Mouse (Mus musculus): ENCODE measurements at regions not wholly inside any gene's neighbourhood (a gene's known extent, or its start where the extent isn't known, plus 50 kb on each side); places are given as distances from the start of the nearest gene placed in this dataset.

- intact Hi-C loops (cut with DNase I) = no loop called here
These were observed 172.5 kb downstream of the Msrb3 start for GRCm38 (mm10) chr10:120726369-120726768.

GRCm38 (mm10) chr10:120721956-120722532, 176.9 kb downstream of the Msrb3 start:
- intact Hi-C loops (cut with DNase I) = no loop called here

DNA sequence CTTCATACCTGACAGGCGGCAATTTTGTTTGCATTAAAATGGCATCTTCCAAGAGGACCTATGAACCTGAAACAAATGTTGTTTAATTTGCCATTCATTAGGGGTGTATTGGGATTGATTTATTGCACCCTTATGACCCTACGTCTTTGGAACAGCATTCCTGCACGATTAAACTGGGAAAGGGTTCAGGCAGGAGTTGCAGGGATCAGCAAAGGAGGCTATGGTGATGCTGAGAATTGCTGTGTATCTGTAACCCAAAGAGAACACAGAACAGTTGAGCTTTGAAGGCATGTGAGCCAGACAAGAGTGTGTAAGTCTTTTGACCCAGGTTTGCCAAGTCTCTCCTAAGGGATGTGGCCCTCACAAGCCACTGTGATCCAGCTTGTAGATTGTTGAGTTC, 177.9 kb downstream of the Msrb3 start:
- intact Hi-C loops (cut with DNase I) = no loop called here

GRCm38 (mm10) chr10:120720061-120720460, 178.8 kb downstream of the Msrb3 start:
- intact Hi-C loops (cut with DNase I) = no loop called here

- intact Hi-C loops (cut with DNase I) = no loop called here
These were observed 181.7 kb downstream of the Msrb3 start for GRCm38 (mm10) chr10:120717159-120717567.

DNA sequence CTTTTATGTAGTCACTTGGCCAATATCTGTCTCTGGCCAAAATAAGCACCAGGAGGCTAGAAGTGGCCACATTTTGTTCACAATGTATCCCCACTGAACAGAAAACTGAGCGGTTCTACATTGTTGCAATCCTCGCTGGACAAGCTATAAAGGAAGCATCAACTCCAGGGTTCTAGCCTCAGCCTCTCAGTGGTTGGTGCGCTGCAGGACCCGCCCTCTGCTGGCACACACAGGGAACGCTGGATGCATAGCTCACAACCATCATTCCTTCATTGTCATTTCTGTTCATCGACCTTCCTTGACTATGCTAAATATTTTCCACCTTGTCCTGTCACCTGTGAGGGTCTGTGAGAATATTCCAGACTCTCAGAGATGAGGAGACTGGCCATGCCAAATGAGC, 182.5 kb downstream of the Msrb3 start:
- intact Hi-C loops (cut with DNase I) = no loop called here

- intact Hi-C loops (cut with DNase I) = no loop called here
These were observed 190.8 kb downstream of the Msrb3 start for GRCm38 (mm10) chr10:120707771-120708750.

DNA sequence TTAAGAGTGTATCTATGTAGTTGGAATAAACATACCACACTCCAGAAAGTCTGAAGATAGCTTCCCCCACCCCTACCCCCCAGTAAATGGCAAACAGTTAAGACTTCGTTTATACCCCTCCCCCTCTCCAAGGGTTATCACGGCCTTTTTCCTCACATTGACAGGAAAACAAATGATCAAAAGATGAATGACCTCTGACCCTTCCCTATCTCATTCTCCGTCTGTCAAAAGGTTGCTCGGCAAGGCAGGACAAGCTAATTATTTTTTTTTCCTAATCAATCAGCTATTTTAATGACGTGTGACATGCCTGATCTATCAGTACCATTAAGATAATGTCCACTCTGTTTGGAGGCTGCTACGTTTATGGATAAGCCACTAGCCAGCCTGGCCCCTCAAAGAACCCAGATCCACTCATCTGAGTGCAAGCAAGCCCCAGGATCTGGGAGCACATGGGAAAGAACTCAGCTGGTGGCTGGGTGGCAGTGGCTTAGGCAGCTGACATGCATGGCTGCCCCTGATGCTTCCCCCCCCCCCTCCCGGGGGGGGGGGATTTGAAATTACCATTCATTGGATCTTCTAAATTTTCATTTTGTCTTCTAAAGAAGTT, 192.1 kb downstream of the Msrb3 start:
- intact Hi-C loops (cut with DNase I) = no loop called here

- intact Hi-C loops (cut with DNase I) = loop anchor here (2.0 kb wide), 2 partner anchors 115 to 397 kb away; no protein-coding TSS in a partner anchor
These were observed 197.1 kb downstream of the Msrb3 start for GRCm38 (mm10) chr10:120701833-120702232.

- intact Hi-C loops (cut with DNase I) = no loop called here
These were observed 201.5 kb downstream of the Msrb3 start for GRCm38 (mm10) chr10:120697275-120697856.

DNA sequence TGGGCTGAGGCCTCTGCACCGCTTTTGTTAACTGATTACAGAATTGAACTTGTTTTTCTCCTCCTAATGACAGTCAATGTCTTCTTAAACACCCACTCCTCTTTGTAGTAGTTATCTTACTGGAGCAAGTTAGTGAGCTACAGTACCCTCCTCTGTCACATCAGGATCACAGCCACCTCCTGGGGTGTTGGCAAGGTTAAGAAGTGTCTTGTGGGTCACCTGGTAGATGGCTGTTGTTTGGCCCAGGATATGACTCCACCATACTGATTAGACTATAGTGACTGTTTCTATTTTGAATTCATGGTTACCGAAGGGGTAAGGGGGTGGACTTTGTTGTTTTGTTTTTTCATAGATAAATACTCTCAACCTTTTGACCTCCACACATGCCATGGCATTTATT, 202.4 kb downstream of the Msrb3 start:
- intact Hi-C loops (cut with DNase I) = no loop called here

DNA sequence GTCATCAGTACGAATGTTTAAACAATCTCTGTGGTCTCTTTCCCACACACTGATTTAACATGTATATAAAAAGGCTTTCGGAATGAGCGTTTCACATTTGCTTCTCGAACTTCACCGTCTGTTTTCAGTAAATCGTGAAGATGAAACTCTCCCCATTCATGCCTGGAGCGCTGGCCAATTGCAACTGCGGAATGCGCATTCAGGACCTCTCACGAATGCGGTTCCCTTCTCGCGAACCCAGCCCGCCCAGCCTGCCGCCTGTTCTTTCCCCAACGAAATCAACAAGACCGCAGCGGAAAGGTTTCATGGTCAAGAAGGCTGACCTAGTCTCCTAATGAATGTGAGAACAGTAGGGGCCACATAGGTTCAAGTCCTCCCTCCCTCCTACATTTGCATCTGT, 204.4 kb downstream of the Msrb3 start:
- intact Hi-C loops (cut with DNase I) = no loop called here

GRCm38 (mm10) chr10:120691451-120691850, 207.4 kb downstream of the Msrb3 start:
- intact Hi-C loops (cut with DNase I) = no loop called here

- intact Hi-C loops (cut with DNase I) = no loop called here
These were observed 209.9 kb upstream of the Hmga2 start for GRCm38 (mm10) chr10:120686123-120686522.

- intact Hi-C loops (cut with DNase I) = no loop called here
These were observed 205.8 kb upstream of the Hmga2 start for GRCm38 (mm10) chr10:120682021-120682420.

GRCm38 (mm10) chr10:120679982-120680381, 203.7 kb upstream of the Hmga2 start:
- intact Hi-C loops (cut with DNase I) = no loop called here

DNA sequence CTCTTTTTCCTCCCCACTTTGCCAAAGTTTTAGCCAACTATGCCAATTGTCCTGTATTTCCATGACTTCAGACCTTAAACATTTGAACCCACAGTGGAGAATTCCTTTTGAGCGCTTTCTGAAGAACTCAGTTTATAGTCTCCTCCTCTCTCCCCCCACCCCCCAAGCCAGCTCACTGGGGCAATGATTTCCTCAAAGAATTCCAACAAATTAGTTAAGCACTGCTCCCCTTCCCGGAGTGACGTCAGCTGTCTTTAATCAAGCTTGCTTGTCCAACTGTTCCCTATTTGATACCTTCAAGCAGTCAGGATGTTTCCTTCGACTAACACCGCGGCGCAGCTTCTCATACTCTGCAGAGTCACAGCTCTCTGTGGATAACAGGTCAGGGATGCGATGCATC, 202.0 kb upstream of the Hmga2 start:
- intact Hi-C loops (cut with DNase I) = no loop called here

DNA sequence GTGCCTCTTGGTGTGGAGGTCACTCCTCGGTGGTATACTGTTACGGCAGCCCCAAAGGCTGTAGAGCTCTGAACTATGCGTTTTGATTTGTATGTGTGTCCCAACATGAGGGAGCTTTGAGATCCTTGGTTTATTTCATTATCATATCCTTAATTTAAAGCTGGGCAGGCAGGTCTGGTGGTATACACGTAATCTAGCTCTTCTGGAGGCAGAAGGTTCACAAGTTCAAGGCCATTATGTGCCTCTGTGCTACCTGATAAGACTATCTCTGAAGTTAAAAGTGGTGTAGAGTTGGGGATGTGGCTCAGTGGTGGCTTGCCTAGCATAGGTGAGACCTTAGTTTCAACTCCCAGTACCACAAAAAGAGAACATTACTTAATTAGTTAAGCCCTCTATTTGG, 199.1 kb upstream of the Hmga2 start:
- intact Hi-C loops (cut with DNase I) = no loop called here

- intact Hi-C loops (cut with DNase I) = no loop called here
These were observed 198.2 kb upstream of the Hmga2 start for GRCm38 (mm10) chr10:120674321-120675045.

DNA sequence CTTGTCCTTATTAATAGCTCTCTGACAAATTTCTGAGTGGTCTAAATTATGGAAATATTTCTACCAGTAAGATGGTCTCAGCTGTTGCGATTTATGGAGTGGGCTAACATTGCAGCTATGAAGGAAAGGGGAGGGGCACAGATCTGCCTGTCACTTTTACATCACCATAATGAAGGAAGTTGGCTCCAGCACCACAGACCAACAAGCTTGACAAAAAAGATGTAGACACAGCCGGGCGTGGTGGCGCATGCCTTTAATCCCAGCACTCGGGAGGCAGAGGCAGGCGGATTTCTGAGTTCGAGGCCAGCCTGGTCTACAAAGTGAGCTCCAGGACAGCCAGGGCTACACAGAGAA, 191.4 kb upstream of the Hmga2 start:
- intact Hi-C loops (cut with DNase I) = loop anchor here (1.0 to 10.0 kb wide), 2 partner anchors 80 to 363 kb away; no protein-coding TSS in a partner anchor

Measured in adrenal gland (tissue).